Mouse (Mus musculus) CH12.LX (cell line): ENCODE data around the gene Tac2. TPM values are rescaled to one million over a fixed set of nuclear protein-coding genes. Genes with fewer than 3 reads are reported as not detected.

ENCODE experiments used
- DNase-seq: peaks from one replicate; pipeline ENCODE4 v3.0.0-alpha.2; 2013; ENCODE audit errors: extremely low read depth
- H3K27ac ChIP-seq: 2 replicates; pipeline ENCODE4 v1.5.1; 2012; ENCODE audit warnings: low read depth, mild to moderate bottlenecking, control low read depth, moderate library complexity; ENCODE audit not compliant: insufficient read depth
- H3K27me3 ChIP-seq: replicated peaks from 2 replicates; pipeline ENCODE3; 2012; ENCODE audit warnings: inconsistent platforms
- H3K36me3 ChIP-seq, 2 experiments: replicated peaks in 1 of 2; 2 replicates each; pipeline versions ENCODE3 to v1.6.1; 2012; ENCODE audit warnings: inconsistent platforms in 1 of 2, low read length in 1 of 2, mild to moderate bottlenecking in 1 of 2, mixed read lengths in 1 of 2, moderate library complexity in 1 of 2; ENCODE audit not compliant: control insufficient read depth in 1 of 2, insufficient read depth in 1 of 2
- H3K4me1 ChIP-seq, 2 experiments: 2 replicates each; pipeline ENCODE4 v1.6.1; 2012; ENCODE audit warnings: inconsistent platforms in 1 of 2, moderate library complexity in 1 of 2; ENCODE audit not compliant: insufficient read depth in 2 of 2, control insufficient read depth in 1 of 2
- H3K4me2 ChIP-seq: 2 replicates; pipeline ENCODE4 v1.6.1; 2012; ENCODE audit warnings: low read depth, mild to moderate bottlenecking, control low read depth; ENCODE audit not compliant: poor library complexity, insufficient read depth, severe bottlenecking
- H3K4me3 ChIP-seq, 3 experiments: fragments of 150-350 bp in 1 of 3; sonication (generic) in 1 of 3; replicated peaks in 1 of 3; 2 replicates each; pipeline versions ENCODE3 to v1.5.1; 2011 to 2012; ENCODE audit warnings: low read depth in 2 of 3, low read length in 2 of 3, mild to moderate bottlenecking in 2 of 3, moderate library complexity in 2 of 3, control low read depth in 1 of 3, improper control_type of control experiment in 1 of 3, inconsistent platforms in 1 of 3, mixed read lengths in 1 of 3; ENCODE audit not compliant: poor library complexity in 1 of 3
- H3K79me2 ChIP-seq: replicated peaks from 2 replicates; pipeline ENCODE4 v1.6.1; 2012; ENCODE audit warnings: mild to moderate bottlenecking, moderate library complexity; ENCODE audit not compliant: control insufficient read depth, poor library complexity, insufficient read depth, severe bottlenecking; ENCODE audit errors: extremely low read depth
- H3K9ac ChIP-seq: 2 replicates; pipeline ENCODE4 v1.6.1; 2012; ENCODE audit warnings: low read depth, mild to moderate bottlenecking, control low read depth, moderate library complexity; ENCODE audit not compliant: insufficient read depth
- H3K9me3 ChIP-seq: replicated peaks from 2 replicates; pipeline ENCODE3; 2012; ENCODE audit warnings: low read length, inconsistent platforms, mixed read lengths
- BHLHE40 ChIP-seq: IDR thresholded peaks from 2 replicates; pipeline ENCODE4 v1.6.1; 2011; ENCODE audit warnings: mild to moderate bottlenecking, low read depth, low read length, improper control_type of control experiment
- ETS1 ChIP-seq: conservative IDR thresholded peaks from 2 replicates; pipeline ENCODE4 v1.6.1; 2012; ENCODE audit warnings: low read depth, mild to moderate bottlenecking, inconsistent platforms, low read length, improper control_type of control experiment, moderate library complexity
- GABPA ChIP-seq: IDR thresholded peaks from 2 replicates; pipeline ENCODE4 v1.6.1; 2012; ENCODE audit warnings: low read depth, low read length, improper control_type of control experiment, inconsistent platforms; ENCODE audit not compliant: insufficient replicate concordance
- HCFC1 ChIP-seq: IDR thresholded peaks from 2 replicates; pipeline ENCODE4 v1.6.1; 2012; ENCODE audit warnings: low read depth, mild to moderate bottlenecking, inconsistent platforms, low read length, improper control_type of control experiment
- JUN ChIP-seq: IDR thresholded peaks from 2 replicates; pipeline ENCODE4 v1.6.1; 2011; ENCODE audit warnings: low read depth, mild to moderate bottlenecking, low read length, improper control_type of control experiment, moderate library complexity; ENCODE audit not compliant: insufficient read depth
- KAT2A ChIP-seq: IDR thresholded peaks from 2 replicates; pipeline ENCODE4 v1.6.1; 2012; ENCODE audit warnings: low read length, improper control_type of control experiment, inconsistent platforms; ENCODE audit not compliant: insufficient replicate concordance
- MAFK ChIP-seq: IDR thresholded peaks from 2 replicates; pipeline ENCODE4 v1.6.1; 2011; ENCODE audit warnings: low read length, improper control_type of control experiment; ENCODE audit not compliant: insufficient replicate concordance
- MAX ChIP-seq: IDR thresholded peaks from 2 replicates; pipeline ENCODE4 v1.6.1; 2011; ENCODE audit warnings: low read length, improper control_type of control experiment
- MEF2A ChIP-seq: IDR thresholded peaks from 2 replicates; pipeline ENCODE4 v1.6.1; 2014; ENCODE audit warnings: low read depth, mild to moderate bottlenecking, inconsistent platforms, low read length, improper control_type of control experiment, borderline replicate concordance
- MYC ChIP-seq: IDR thresholded peaks from 2 replicates; pipeline ENCODE4 v1.6.1; 2011; ENCODE audit warnings: low read depth, mild to moderate bottlenecking, improper control_type of control experiment, low read length
- NRF1 ChIP-seq: IDR thresholded peaks from 2 replicates; pipeline ENCODE4 v1.6.1; 2014; ENCODE audit warnings: low read depth, mild to moderate bottlenecking, inconsistent platforms, low read length, improper control_type of control experiment, moderate library complexity
- PAX5 ChIP-seq: IDR thresholded peaks from 2 replicates; pipeline ENCODE4 v1.6.1; 2012; ENCODE audit warnings: low read length, inconsistent platforms, mixed read lengths
- USF2 ChIP-seq: conservative IDR thresholded peaks from 2 replicates; pipeline ENCODE4 v1.6.1; 2011; ENCODE audit warnings: low read depth, low read length, improper control_type of control experiment
- ZKSCAN1 ChIP-seq: IDR thresholded peaks from 2 replicates; pipeline ENCODE4 v1.6.1; 2012; ENCODE audit warnings: low read depth, inconsistent platforms, low read length, improper control_type of control experiment, borderline replicate concordance
- ZMIZ1 ChIP-seq: IDR thresholded peaks from 2 replicates; pipeline ENCODE4 v1.6.1; 2012; ENCODE audit warnings: low read depth, mild to moderate bottlenecking, inconsistent platforms, low read length, improper control_type of control experiment
- dilution Hi-C: fragments of 300-500 bp; cut with MboI; formaldehyde crosslinking; loops from 2 replicates; pipeline ENCODE4 v1.14.3; 2020; ENCODE audit warnings: low sequenced_read_pairs; ENCODE audit not compliant: extremely low pct_unique_long_range_greater_than_20kb, extremely low pct_ligation_motif_present
- in situ Hi-C: fragments of 300-500 bp; cut with MboI; formaldehyde crosslinking; loops from 3 replicates; pipeline ENCODE4 v1.14.3; 2019; ENCODE audit warnings: low sequenced_read_pairs, low pct_ligation_motif_present, low pct_unique_long_range_greater_than_20kb, mixed read lengths
- polyA plus RNA-seq: library from polyadenylated mRNA; unstranded; fragments of >175 nt; gene quantifications from 2 replicates; pipeline ENCODE4 v1.2.1, GENCODE M21; 2012; ENCODE audit warnings: low read depth; ENCODE audit not compliant: insufficient read length
- total RNA-seq, 2 experiments: library from RNA; depleted of rRNA; stranded (reverse); fragments of 300-350 nt in 1 of 2; fragments of >200 nt in 1 of 2; gene quantifications; 2 replicates each; pipeline ENCODE4 v1.2.3; 2012 to 2014

Gene Tac2
- total and polyA plus RNA-seq, 3 experiments = not detected

GRCm38 (mm10) chr10:127710331-127710730 lies 13.9 kb upstream of the Tac2 start:
- no peaks in the 10 kb centered on the region for H3K9me3 ChIP-seq
- no peaks in the 10 kb centered on the region for H3K36me3 ChIP-seq
- H3K9ac ChIP-seq = no peak overlapping the region
- H3K4me3 ChIP-seq = no peak overlapping the region
- no peaks in the 10 kb centered on the region for H3K79me2 ChIP-seq
- TF ChIP-seq ZMIZ1 (no peak), MEF2A (no peak)
- TF ChIP-seq, all 38 proteins: peak for 0
- no peak for DNase-seq
- Histone ChIP-seq H3K27ac (no peak overlapping the region), H3K4me2 (no peak overlapping the region), H3K4me1 (peaks cover 0 to 3% of the 10 kb centered on the region in 2 experiments; a peak in 1 of 4 replicates), H3K27me3 (no peaks in the 10 kb centered on the region)
- in situ Hi-C loops (no loop called here), dilution Hi-C loops (no loop called here)

DNA sequence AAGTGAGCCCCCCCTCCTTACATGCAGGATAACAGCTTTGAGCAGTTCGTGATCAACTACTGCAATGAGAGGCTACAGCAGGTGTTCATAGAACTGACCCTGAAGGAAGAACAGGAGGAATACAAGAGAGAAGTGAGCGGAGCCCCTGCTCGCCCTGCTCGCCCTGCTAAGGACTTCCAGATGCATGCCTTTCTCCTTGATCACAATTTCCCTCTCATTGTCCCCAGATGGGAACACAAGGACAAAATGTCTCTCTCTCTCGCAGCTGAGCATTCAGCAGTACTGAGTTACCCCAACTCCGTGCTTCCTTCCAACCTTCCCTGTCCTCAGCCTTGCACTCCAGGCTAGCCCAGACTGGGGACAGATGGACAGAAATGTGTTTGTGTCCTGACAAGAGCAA lies 11.5 kb upstream of the Tac2 start:
- dilution Hi-C loops = no loop called here
- no peak for TF ChIP-seq USF2
- no peak for TF ChIP-seq ETS1
- no peak for TF ChIP-seq GABPA
- no peak for TF ChIP-seq PAX5
- no peak for TF ChIP-seq ZKSCAN1
- no peak for TF ChIP-seq MAFK
- in situ Hi-C loops = no loop called here
- no peak overlapping the region for H3K9ac ChIP-seq
- no peak overlapping the region for H3K27ac ChIP-seq
- no peaks in the 10 kb centered on the region for H3K36me3 ChIP-seq
- no peak for DNase-seq
- H3K27me3 ChIP-seq = no peaks in the 10 kb centered on the region
- H3K4me3 ChIP-seq = no peak overlapping the region
- no peaks in the 10 kb centered on the region for H3K79me2 ChIP-seq
- no peaks in the 10 kb centered on the region for H3K9me3 ChIP-seq
- peaks cover 0 to 3% of the 10 kb centered on the region in 2 experiments; a peak in 1 of 4 replicates for H3K4me1 ChIP-seq
- H3K4me2 ChIP-seq = no peak overlapping the region

GRCm38 (mm10) chr10:127721671-127722418 lies 2.4 kb upstream of the Tac2 start:
- Histone ChIP-seq H3K4me1 (no peaks in the 10 kb centered on the region), H3K36me3 (no peaks in the 10 kb centered on the region), H3K27ac (no peak overlapping the region), H3K79me2 (no peaks in the 10 kb centered on the region), H3K4me2 (no peak overlapping the region), H3K9ac (no peak overlapping the region), H3K27me3 (peaks cover 57% of the 10 kb centered on the region), H3K4me3 (no peak overlapping the region), H3K9me3 (no peaks in the 10 kb centered on the region)
- dilution Hi-C loops = no loop called here
- in situ Hi-C loops = no loop called here
- TF ChIP-seq MYC = no peak
- no peak for TF ChIP-seq KAT2A
- no peak for TF ChIP-seq BHLHE40
- no peak for TF ChIP-seq USF2
- TF ChIP-seq HCFC1 = no peak
- TF ChIP-seq MAX = no peak
- TF ChIP-seq JUN = no peak
- TF ChIP-seq NRF1 = no peak
- DNase-seq = no peak
